Mouse (Mus musculus): Measurements from ENCODE around the gene Tmem183a. TPM values are rescaled to one million over a fixed set of nuclear protein-coding genes. Genes with fewer than 3 reads are reported as not detected.
A peak's percentile ranks its signal among the peaks of the same experiment; 100 is the strongest.

The Tmem183a gene
- total RNA-seq (2021), result 10 to 100 TPM; 21.6 to 22.1 TPM

GRCm38 (mm10) chr1:134361857-134362212 is at the start of gene Tmem183a:
TSS of gene Tmem183a (minus strand) at chr1:134361979.
- peak; percentile 97 to 98 for DNase-seq
- intact Hi-C loops (cut with DNase I), result loop anchor here (1.0 to 5.0 kb wide), 3 partner anchors 53 to 200 kb away; partner anchors contain the start of genes Adipor1, Kdm5b and Klhl12

- intact Hi-C loops (cut with DNase I), result no loop called here
- DNase-seq, result no peak
Measured at GRCm38 (mm10) chr1:134408080-134408479, 46.3 kb upstream of the Tmem183a start.

- DNase-seq, result no peak
- intact Hi-C loops (cut with DNase I), result no loop called here
Measured at GRCm38 (mm10) chr1:134406414-134406771, 44.6 kb upstream of the Tmem183a start.

GRCm38 (mm10) chr1:134405509-134406413 is 44.0 kb upstream of the Tmem183a start, which contains the start of gene Cyb5r1:
TSS of gene Cyb5r1 (plus strand) at chr1:134405559.
- intact Hi-C loops (cut with DNase I), result no loop called here
- peak; percentile 81 to 84 for DNase-seq

- DNase-seq, result no peak
- intact Hi-C loops (cut with DNase I), result no loop called here
Measured at GRCm38 (mm10) chr1:134399735-134400134, 38.0 kb upstream of the Tmem183a start.

- no peak for DNase-seq
- intact Hi-C loops (cut with DNase I), result no loop called here
Measured at GRCm38 (mm10) chr1:134398210-134398609, 36.4 kb upstream of the Tmem183a start.

GRCm38 (mm10) chr1:134393827-134394226 is 32.0 kb upstream of the Tmem183a start:
- no peak for DNase-seq
- intact Hi-C loops (cut with DNase I), result no loop called here

- intact Hi-C loops (cut with DNase I), result no loop called here
- DNase-seq, result no peak
Measured at GRCm38 (mm10) chr1:134385666-134386065, 23.9 kb upstream of the Tmem183a start, which contains the start of gene 4933406M09Rik. TSS of gene 4933406M09Rik (plus strand) at chr1:134385940.

GRCm38 (mm10) chr1:134385176-134385575 is 23.4 kb upstream of the Tmem183a start:
- no peak for DNase-seq
- intact Hi-C loops (cut with DNase I), result no loop called here

GRCm38 (mm10) chr1:134384581-134384980 is 22.8 kb upstream of the Tmem183a start:
- no peak for DNase-seq
- intact Hi-C loops (cut with DNase I), result loop anchor here (5.0 kb wide), 1 partner anchor 33 kb away; the partner anchor contains the start of gene Adipor1

- DNase-seq, result peak in 1 of 2 experiments; percentile 11
- intact Hi-C loops (cut with DNase I), result loop anchor here (5.0 kb wide), 1 partner anchor 35 kb away; the partner anchor contains the start of gene Adipor1
Measured at GRCm38 (mm10) chr1:134381795-134382625, 20.2 kb upstream of the Tmem183a start.

GRCm38 (mm10) chr1:134381051-134381450 is 19.3 kb upstream of the Tmem183a start:
- no peak for DNase-seq
- intact Hi-C loops (cut with DNase I), result loop anchor here (5.0 kb wide), 1 partner anchor 36 kb away; the partner anchor contains the start of gene Adipor1

GRCm38 (mm10) chr1:134374124-134374523 is 12.3 kb upstream of the Tmem183a start:
- intact Hi-C loops (cut with DNase I), result no loop called here
- no peak for DNase-seq

GRCm38 (mm10) chr1:134368777-134369337 is 7.1 kb upstream of the Tmem183a start:
- intact Hi-C loops (cut with DNase I), result loop anchor here (2.0 kb wide), 1 partner anchor 236 kb away; no protein-coding TSS in a partner anchor
- DNase-seq, result peak; percentile 47 to 77

GRCm38 (mm10) chr1:134365491-134365890 is 3.7 kb upstream of the Tmem183a start:
- no peak for DNase-seq
- intact Hi-C loops (cut with DNase I), result no loop called here

- intact Hi-C loops (cut with DNase I), result loop anchor here (2.0 to 5.0 kb wide), 2 partner anchors 52 to 199 kb away; partner anchors contain the start of genes Adipor1 and Kdm5b
- DNase-seq, result no peak
Measured at GRCm38 (mm10) chr1:134363194-134363593, 1.4 kb upstream of the Tmem183a start.

GRCm38 (mm10) chr1:134361195-134361856 is 453 bp downstream of the Tmem183a start:
- no peak for DNase-seq
- intact Hi-C loops (cut with DNase I), result loop anchor here (5.0 kb wide), 1 partner anchor 201 kb away; the partner anchor contains the start of gene Kdm5b

- DNase-seq, result no peak
- intact Hi-C loops (cut with DNase I), result loop anchor here (5.0 kb wide), 1 partner anchor 202 kb away; the partner anchor contains the start of gene Kdm5b
Measured at GRCm38 (mm10) chr1:134360656-134361055, 1.1 kb downstream of the Tmem183a start.

GRCm38 (mm10) chr1:134357461-134357860 is 4.3 kb downstream of the Tmem183a start:
- DNase-seq, result no peak
- intact Hi-C loops (cut with DNase I), result loop anchor here (10.0 kb wide), 1 partner anchor 733 kb away; no protein-coding TSS in a partner anchor
